Mouse (Mus musculus) MEL (cell line): ENCODE measurements at regions not wholly inside any gene's neighbourhood (a gene's known extent, or its start where the extent isn't known, plus 50 kb on each side); places are given as distances from the start of the nearest gene placed in this dataset.

ENCODE experiments used
- DNase-seq: peaks from one replicate; pipeline ENCODE4 v3.0.0; 2011; ENCODE audit warnings: low read depth, low spot score
- H3K27ac ChIP-seq: 2 replicates; pipeline ENCODE4 v1.5.1; 2012; ENCODE audit warnings: low read depth, mild to moderate bottlenecking, control low read depth, low read length, moderate library complexity; ENCODE audit not compliant: control insufficient read depth
- H3K27me3 ChIP-seq, 2 experiments: fragments of 150-350 bp in 1 of 2; sonication (generic) in 1 of 2; 2 replicates each; pipeline ENCODE4 v1.6.1; 2012; ENCODE audit warnings: low read length in 2 of 2, mild to moderate bottlenecking in 2 of 2, improper control_type of control experiment in 1 of 2, moderate library complexity in 1 of 2; ENCODE audit not compliant: insufficient read depth in 2 of 2, control insufficient read depth in 1 of 2
- H3K36me3 ChIP-seq, 2 experiments: 2 replicates each; pipeline ENCODE4 v1.6.1; 2012 to 2014; ENCODE audit warnings: low read length in 2 of 2, improper control_type of control experiment in 1 of 2, inconsistent platforms in 1 of 2, mild to moderate bottlenecking in 1 of 2; ENCODE audit not compliant: insufficient read depth in 2 of 2, control insufficient read depth in 1 of 2
- H3K4me1 ChIP-seq, 2 experiments: fragments of 150-350 bp in 1 of 2; sonication (generic) in 1 of 2; 2 replicates each; pipeline ENCODE4 v1.6.1; 2012; ENCODE audit warnings: low read length in 2 of 2, improper control_type of control experiment in 1 of 2, mild to moderate bottlenecking in 1 of 2; ENCODE audit not compliant: insufficient read depth in 2 of 2, control insufficient read depth in 1 of 2
- H3K4me3 ChIP-seq, 2 experiments: fragments of 150-350 bp in 1 of 2; sonication (generic) in 1 of 2; 2 replicates each; pipeline ENCODE4 v1.5.1; 2012; ENCODE audit warnings: low read depth in 2 of 2, low read length in 2 of 2, mild to moderate bottlenecking in 2 of 2, moderate library complexity in 2 of 2, control low read depth in 1 of 2, improper control_type of control experiment in 1 of 2; ENCODE audit not compliant: control insufficient read depth in 1 of 2, insufficient read depth in 1 of 2
- H3K79me2 ChIP-seq: 2 replicates; pipeline ENCODE4 v1.6.1; 2012; ENCODE audit warnings: mild to moderate bottlenecking, low read length, moderate library complexity; ENCODE audit not compliant: control insufficient read depth, poor library complexity, insufficient read depth
- H3K9ac ChIP-seq: 2 replicates; pipeline ENCODE4 v1.6.1; 2012; ENCODE audit warnings: low read depth, mild to moderate bottlenecking, control low read depth, low read length, moderate library complexity; ENCODE audit not compliant: control insufficient read depth, poor library complexity, severe bottlenecking
- H3K9me3 ChIP-seq: fragments of 150-350 bp; sonication (generic); replicated peaks from 2 replicates; pipeline ENCODE4 v1.6.1; 2012; ENCODE audit warnings: mild to moderate bottlenecking, low read length, improper control_type of control experiment, moderate library complexity; ENCODE audit not compliant: insufficient read depth
- BHLHE40 ChIP-seq: IDR thresholded peaks from 2 replicates; pipeline ENCODE4 v1.6.1; 2012; ENCODE audit warnings: low read depth, mild to moderate bottlenecking, inconsistent platforms, low read length, improper control_type of control experiment, borderline replicate concordance
- CHD2 ChIP-seq: IDR thresholded peaks from 2 replicates; pipeline ENCODE4 v1.6.1; 2011; ENCODE audit warnings: low read length, improper control_type of control experiment
- CTCF ChIP-seq, 3 experiments: IDR thresholded peaks in 2 of 3; conservative IDR thresholded peaks in 1 of 3; 2 replicates each; pipeline ENCODE4 v1.5.1; 2011 to 2012; ENCODE audit warnings: low read length in 3 of 3, low read depth in 2 of 3, mild to moderate bottlenecking in 2 of 3, improper control_type of control experiment in 1 of 3, inconsistent platforms in 1 of 3, mixed read lengths in 1 of 3, moderate library complexity in 1 of 3; ENCODE audit not compliant: control insufficient read depth in 1 of 3, insufficient read depth in 1 of 3, poor library complexity in 1 of 3, severe bottlenecking in 1 of 3
- ELF1 ChIP-seq: IDR thresholded peaks from 2 replicates; pipeline ENCODE4 v1.6.1; 2014; ENCODE audit warnings: low read depth, mild to moderate bottlenecking, inconsistent platforms, low read length, improper control_type of control experiment, moderate library complexity
- EP300 ChIP-seq, 2 experiments: IDR thresholded peaks; 2 replicates each; pipeline ENCODE4 v1.6.1; 2011; ENCODE audit warnings: improper control_type of control experiment in 2 of 2, low read length in 2 of 2, low read depth in 1 of 2, mild to moderate bottlenecking in 1 of 2
- ETS1 ChIP-seq: IDR thresholded peaks from 2 replicates; pipeline ENCODE4 v1.6.1; 2012; ENCODE audit warnings: low read depth, mild to moderate bottlenecking, inconsistent platforms, low read length, improper control_type of control experiment, moderate library complexity
- GABPA ChIP-seq: IDR thresholded peaks from 2 replicates; pipeline ENCODE4 v1.6.1; 2012; ENCODE audit warnings: low read depth, mild to moderate bottlenecking, inconsistent platforms, low read length, improper control_type of control experiment, moderate library complexity
- GATA1 ChIP-seq: IDR thresholded peaks from 2 replicates; pipeline ENCODE4 v1.6.1; 2011; ENCODE audit warnings: low read depth, low read length, improper control_type of control experiment
- HCFC1 ChIP-seq: IDR thresholded peaks from 2 replicates; pipeline ENCODE4 v1.6.1; 2012; ENCODE audit warnings: low read depth, mild to moderate bottlenecking, inconsistent platforms, low read length, improper control_type of control experiment, moderate library complexity
- JUND ChIP-seq: IDR thresholded peaks from 2 replicates; pipeline ENCODE4 v1.6.1; 2011; ENCODE audit warnings: low read depth, mild to moderate bottlenecking, improper control_type of control experiment, low read length
- KAT2A ChIP-seq: conservative IDR thresholded peaks from 2 replicates; pipeline ENCODE4 v1.6.1; 2012; ENCODE audit warnings: low read depth, low read length, improper control_type of control experiment, inconsistent platforms
- MAFK ChIP-seq: IDR thresholded peaks from 2 replicates; pipeline ENCODE4 v1.6.1; 2011; ENCODE audit warnings: low read depth, mild to moderate bottlenecking, low read length, improper control_type of control experiment, borderline replicate concordance
- MAX ChIP-seq: IDR thresholded peaks from 2 replicates; pipeline ENCODE4 v1.6.1; 2011; ENCODE audit warnings: low read length, improper control_type of control experiment
- MEF2A ChIP-seq: IDR thresholded peaks from 2 replicates; pipeline ENCODE4 v1.6.1; 2014; ENCODE audit warnings: low read depth, mild to moderate bottlenecking, inconsistent platforms, low read length, improper control_type of control experiment; ENCODE audit not compliant: poor library complexity, insufficient replicate concordance, severe bottlenecking; ENCODE audit errors: extremely low read depth
- MXI1 ChIP-seq: IDR thresholded peaks from 2 replicates; pipeline ENCODE4 v1.6.1; 2011; ENCODE audit warnings: mild to moderate bottlenecking, low read depth, low read length, improper control_type of control experiment
- MYB ChIP-seq: IDR thresholded peaks from 2 replicates; pipeline ENCODE4 v1.6.1; 2011; ENCODE audit warnings: mild to moderate bottlenecking, low read depth, low read length, improper control_type of control experiment
- MYC ChIP-seq: IDR thresholded peaks from 2 replicates; pipeline ENCODE4 v1.6.1; 2011; ENCODE audit warnings: low read depth, mild to moderate bottlenecking, low read length, improper control_type of control experiment, moderate library complexity
- NELFE ChIP-seq: IDR thresholded peaks from 2 replicates; pipeline ENCODE4 v1.6.1; 2011; ENCODE audit warnings: low read depth, low read length, improper control_type of control experiment
- POLR2A ChIP-seq, 2 experiments: IDR thresholded peaks; 2 replicates each; pipeline ENCODE4 v1.6.1; 2011 to 2012; ENCODE audit warnings: low read length in 2 of 2, mild to moderate bottlenecking in 2 of 2, control low read depth in 1 of 2, improper control_type of control experiment in 1 of 2, low read depth in 1 of 2, moderate library complexity in 1 of 2; ENCODE audit not compliant: control insufficient read depth in 1 of 2, insufficient read depth in 1 of 2, poor library complexity in 1 of 2
- RAD21 ChIP-seq: IDR thresholded peaks from 2 replicates; pipeline ENCODE4 v1.6.1; 2011; ENCODE audit warnings: mild to moderate bottlenecking, low read depth, low read length, improper control_type of control experiment
- RCOR1 ChIP-seq: IDR thresholded peaks from 2 replicates; pipeline ENCODE4 v1.6.1; 2012; ENCODE audit warnings: low read depth, mild to moderate bottlenecking, inconsistent platforms, low read length, improper control_type of control experiment
- SIN3A ChIP-seq: IDR thresholded peaks from 2 replicates; pipeline ENCODE4 v1.6.1; 2012; ENCODE audit warnings: low read length, improper control_type of control experiment, inconsistent platforms
- SMC3 ChIP-seq: IDR thresholded peaks from 2 replicates; pipeline ENCODE4 v1.6.1; 2011; ENCODE audit warnings: low read depth, low read length, improper control_type of control experiment
- TAL1 ChIP-seq: IDR thresholded peaks from 2 replicates; pipeline ENCODE4 v1.6.1; 2012; ENCODE audit warnings: mild to moderate bottlenecking, inconsistent platforms, low read length, moderate library complexity, mixed read lengths
- TCF12 ChIP-seq: IDR thresholded peaks from 2 replicates; pipeline ENCODE4 v1.6.1; 2014; ENCODE audit warnings: low read depth, mild to moderate bottlenecking, inconsistent platforms, low read length, improper control_type of control experiment, moderate library complexity
- UBTF ChIP-seq: IDR thresholded peaks from 2 replicates; pipeline ENCODE4 v1.6.1; 2012; ENCODE audit warnings: low read depth, mild to moderate bottlenecking, inconsistent platforms, low read length, improper control_type of control experiment, moderate library complexity, borderline replicate concordance; ENCODE audit not compliant: insufficient read depth
- USF1 ChIP-seq: IDR thresholded peaks from 2 replicates; pipeline ENCODE4 v1.6.1; 2014; ENCODE audit warnings: low read depth, mild to moderate bottlenecking, inconsistent platforms, low read length, improper control_type of control experiment, moderate library complexity
- USF2 ChIP-seq, 2 experiments: IDR thresholded peaks; 2 replicates each; pipeline ENCODE4 v1.6.1; 2011 to 2012; ENCODE audit warnings: improper control_type of control experiment in 2 of 2, low read length in 2 of 2, borderline replicate concordance in 1 of 2, inconsistent platforms in 1 of 2, low read depth in 1 of 2, mild to moderate bottlenecking in 1 of 2; ENCODE audit not compliant: insufficient read depth in 1 of 2
- ZC3H11A ChIP-seq: IDR thresholded peaks from 2 replicates; pipeline ENCODE4 v1.6.1; 2012; ENCODE audit warnings: low read depth, mild to moderate bottlenecking, inconsistent platforms, low read length, improper control_type of control experiment
- ZMIZ1 ChIP-seq: IDR thresholded peaks from 2 replicates; pipeline ENCODE4 v1.6.1; 2012; ENCODE audit warnings: low read depth, mild to moderate bottlenecking, inconsistent platforms, low read length, improper control_type of control experiment, moderate library complexity

- TF ChIP-seq ZMIZ1, result no peak
- no peak for TF ChIP-seq USF1
- no peak for TF ChIP-seq RAD21
- no peak for TF ChIP-seq BHLHE40
- peak; percentile 82 for TF ChIP-seq MYC
- no peak for TF ChIP-seq MXI1
- TF ChIP-seq, all 39 proteins: peak for 10
These were observed 80.1 kb downstream of the Cd24a start (continued) for GRCm38 (mm10) chr10:43658226-43658593.

DNA sequence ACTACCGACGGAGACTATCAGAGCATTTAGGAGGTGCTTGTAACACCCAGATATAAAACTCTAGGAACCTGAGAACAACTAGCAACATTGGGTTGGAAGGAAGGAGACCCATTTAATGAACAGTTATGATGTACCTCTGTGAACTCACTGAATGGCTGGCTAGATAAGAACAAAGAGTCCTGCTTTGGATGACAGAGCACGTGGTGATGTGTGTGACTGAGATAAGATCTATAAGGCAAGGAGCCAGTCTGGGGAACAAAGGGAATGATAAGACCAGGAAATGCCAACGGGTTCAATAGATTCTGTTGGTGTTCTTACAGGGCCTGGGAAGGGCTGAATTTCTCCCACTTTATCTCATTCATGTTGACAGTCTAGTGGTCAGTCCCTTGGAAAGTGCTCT, 86.8 kb downstream of the Cd24a start:
- H3K27ac ChIP-seq, result peak overlapping the region; percentile 99
- no peak overlapping the region for H3K9ac ChIP-seq
- DNase-seq, result peak; percentile 32
- H3K4me1 ChIP-seq, result peaks cover 16 to 37% of the 10 kb centered on the region in 2 experiments
- peaks cover 0 to 40% of the 10 kb centered on the region in 2 experiments; a peak in 2 of 4 replicates for H3K36me3 ChIP-seq
- TF ChIP-seq MEF2A, result no peak
- no peak for TF ChIP-seq MYB
- no peak for TF ChIP-seq JUND
- peak; percentile 66; the same call in 1 of the 2 replicates for TF ChIP-seq MXI1
- TF ChIP-seq BHLHE40, result no peak
- no peak for TF ChIP-seq CHD2
- TF ChIP-seq KAT2A, result no peak
- no peak for TF ChIP-seq POLR2A (IDR thresholded peaks at IDR 0.05; ENCODE audit: control insufficient read depth in 1 of 2, insufficient read depth in 1 of 2, low read depth in 1 of 2, low read length in 2 of 2, poor library complexity in 1 of 2)
- TF ChIP-seq MAFK, result no peak
- TF ChIP-seq RCOR1, result no peak
- peak; percentile 84 for TF ChIP-seq GATA1
- 0 out of 4 replicates have a peak, but pooled peaks of 1 of the 2 experiments have one; percentile 14 for TF ChIP-seq USF2 (IDR thresholded peaks at IDR 0.05; ENCODE audit: borderline replicate concordance in 1 of 2, insufficient read depth in 1 of 2, low read depth in 1 of 2, low read length in 2 of 2)
- no peak for TF ChIP-seq UBTF
- no peak for TF ChIP-seq ZC3H11A
- peak; percentile 44 to 56; a peak in 2 of 4 replicates for TF ChIP-seq EP300 (IDR thresholded peaks at IDR 0.05; ENCODE audit: low read depth in 1 of 2, low read length in 2 of 2)
- peak; percentile 55 for TF ChIP-seq ETS1
- peak; percentile 34; the same call in 1 of the 2 replicates for TF ChIP-seq TCF12
- TF ChIP-seq NELFE, result no peak
- no peak; the same call in 1 of the 2 replicates for TF ChIP-seq SIN3A
- no peak for TF ChIP-seq RAD21
- TF ChIP-seq HCFC1, result no peak
- TF ChIP-seq USF1, result peak; percentile 79
- peak; percentile 89 for TF ChIP-seq MAX
- TF ChIP-seq ELF1, result no peak
- no peak for TF ChIP-seq GABPA
- peak; percentile 73; the same call in 1 of the 2 replicates for TF ChIP-seq MYC
- no peak for TF ChIP-seq ZMIZ1
- no peak for TF ChIP-seq TAL1
- no peak for TF ChIP-seq CTCF (IDR thresholded peaks at IDR 0.05 in 2 of 3, conservative IDR thresholded peaks at IDR 0.05 in 1 of 3; ENCODE audit: control insufficient read depth in 1 of 3, insufficient read depth in 1 of 3, low read depth in 2 of 3, low read length in 3 of 3, poor library complexity in 1 of 3, severe bottlenecking in 1 of 3)
- TF ChIP-seq SMC3, result no peak
- H3K4me3 ChIP-seq, result no peak overlapping the region
- H3K79me2 ChIP-seq, result no peaks in the 10 kb centered on the region; the same call in 1 of the 2 replicates
- H3K9me3 ChIP-seq, result no peaks in the 10 kb centered on the region
- no peaks in the 10 kb centered on the region for H3K27me3 ChIP-seq
